Mouse (Mus musculus) testis, postnatal 10 days (tissue): ENCODE results near the gene Gm21921.
"Not testable (repeated sequence)": the region's sequence is repeated elsewhere in the genome, so short reads cannot be mapped to it uniquely, and the experiment has no call there.

ENCODE experiments used
- DNase-seq: peaks from one replicate; pipeline ENCODE4 v3.0.0; 2021; ENCODE audit warnings: low spot score

The Gm21921 gene

GRCm38 (mm10) chrY:24796143-24796542 lies at the start of gene Gm21921:
Gene Gm21921, minus strand, starts transcription at chrY:24796243.
- DNase-seq, result not testable (repeated sequence)
